Mouse (Mus musculus) cerebellum, adult 18-20 months (tissue): ENCODE measurements at regions not wholly inside any gene's neighbourhood (a gene's known extent, or its start where the extent isn't known, plus 50 kb on each side); places are given as distances from the start of the nearest gene placed in this dataset.
A peak's percentile ranks its signal among the peaks of the same experiment; 100 is the strongest.

Source experiments
- DNase-seq, 2 experiments: peaks; one replicate each; pipeline ENCODE4 v3.0.0; 2021

GRCm38 (mm10) chr10:120610076-120610475 is 133.8 kb upstream of the Hmga2 start:
- no peak for DNase-seq

GRCm38 (mm10) chr10:120604506-120604905 is 128.2 kb upstream of the Hmga2 start:
- DNase-seq = no peak

GRCm38 (mm10) chr10:120603167-120603566 is 126.9 kb upstream of the Hmga2 start:
- no peak for DNase-seq

- no peak for DNase-seq
These were observed 124.5 kb upstream of the Hmga2 start for GRCm38 (mm10) chr10:120600735-120601134.

DNA sequence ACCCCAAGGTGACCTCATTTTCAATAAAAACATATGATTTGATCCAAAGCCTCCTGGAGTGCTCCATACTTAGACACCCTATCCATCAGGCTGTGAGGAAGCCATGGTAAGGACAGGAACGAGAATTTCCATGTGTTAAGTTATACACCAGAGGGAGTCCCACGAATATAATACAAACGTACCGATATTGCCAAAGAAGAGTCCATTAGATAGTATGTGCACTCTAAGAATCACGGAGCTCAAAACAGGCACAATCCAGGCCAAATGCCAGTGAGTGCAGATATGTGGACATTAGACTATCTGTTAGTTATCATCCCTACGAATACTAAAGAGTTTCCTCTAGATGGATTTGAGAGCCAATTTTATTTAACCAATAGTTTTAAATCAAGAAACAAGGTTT is 123.3 kb upstream of the Hmga2 start:
- DNase-seq = no peak

DNA sequence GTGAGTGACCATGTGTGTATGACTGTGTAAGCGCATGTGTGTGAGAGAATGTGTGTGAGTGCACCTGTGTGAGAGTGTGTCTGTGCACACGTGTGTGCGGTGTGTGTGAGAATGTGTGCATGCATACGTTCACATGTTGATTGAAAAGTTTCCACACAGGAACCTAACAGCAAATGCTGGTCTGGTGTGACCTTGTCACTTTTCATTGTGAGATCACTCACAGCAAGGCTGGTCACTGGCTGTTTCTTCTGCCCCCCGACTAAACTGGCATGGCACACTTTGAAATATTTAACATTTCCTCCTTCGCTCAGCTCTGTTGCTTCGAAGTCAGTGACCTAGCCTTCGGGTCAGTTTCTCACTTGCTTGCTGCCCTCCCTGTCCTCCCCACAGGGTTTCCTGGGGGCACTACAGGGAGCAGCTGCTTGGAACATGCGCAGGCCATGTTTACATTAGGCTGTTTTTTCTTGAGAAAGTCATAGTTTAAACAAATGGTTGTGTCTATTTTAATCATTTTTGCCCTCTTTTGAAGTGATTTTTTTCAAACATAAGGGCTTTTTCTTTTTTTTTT is 121.1 kb upstream of the Hmga2 start:
- no peak for DNase-seq

DNA sequence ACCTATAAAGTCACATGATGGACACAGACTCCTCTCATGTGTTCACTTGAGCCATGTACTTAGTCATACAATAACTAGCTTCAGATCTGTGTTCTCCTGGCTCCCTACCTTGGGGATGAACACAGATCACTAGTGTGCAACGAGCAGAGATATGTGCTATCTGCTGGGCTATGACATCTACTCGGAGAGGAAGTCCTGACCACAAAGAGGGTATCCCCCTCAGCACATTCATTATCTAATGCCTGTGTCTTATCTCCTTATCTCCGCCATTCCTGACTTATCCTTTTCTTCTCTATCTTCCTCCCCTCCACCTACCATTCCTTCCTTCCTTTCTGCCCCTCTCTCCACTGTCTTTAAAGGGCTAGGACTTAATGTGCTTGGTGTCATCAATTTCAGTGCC is 118.9 kb upstream of the Hmga2 start:
- no peak for DNase-seq

GRCm38 (mm10) chr10:120593876-120594275 is 117.6 kb upstream of the Hmga2 start:
- DNase-seq = no peak

GRCm38 (mm10) chr10:120589659-120590058 is 113.4 kb upstream of the Hmga2 start:
- no peak for DNase-seq

DNA sequence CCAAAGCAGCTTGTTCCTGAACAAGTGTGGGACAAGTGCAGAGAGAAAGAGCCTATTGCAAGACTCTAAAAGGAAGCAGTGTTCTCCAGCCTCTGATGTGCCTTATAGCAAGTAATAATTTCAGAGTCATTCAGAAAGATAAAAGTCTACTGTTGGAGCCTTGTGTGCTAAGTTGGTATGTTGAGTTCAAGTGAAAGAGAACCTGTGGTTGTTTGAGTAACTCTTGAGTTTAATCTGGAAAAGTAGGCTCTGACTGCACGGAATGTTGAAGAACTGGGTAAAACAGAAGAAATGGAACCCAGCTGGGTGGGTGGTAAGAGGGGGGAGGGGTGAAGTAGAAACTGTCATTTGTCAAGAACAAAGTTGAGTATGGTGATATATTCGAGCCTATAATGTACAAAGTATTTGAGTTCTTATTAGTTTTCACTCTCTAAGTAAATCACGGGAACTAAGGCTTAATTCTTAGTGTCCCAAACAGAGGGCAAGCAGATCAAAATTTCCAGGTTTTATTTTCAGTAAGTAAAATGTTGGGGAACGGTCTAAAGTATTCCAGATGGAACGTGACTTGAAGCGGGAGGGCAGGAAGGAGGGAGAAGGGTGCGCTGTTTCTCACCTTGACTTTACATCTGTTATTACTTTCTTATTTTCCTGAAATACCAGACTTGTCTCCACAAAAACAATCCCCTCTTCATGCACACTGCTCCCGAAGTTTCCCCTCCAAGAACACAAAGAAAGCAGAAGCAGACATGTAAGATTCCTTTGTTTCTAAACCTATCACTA is 111.8 kb upstream of the Hmga2 start:
- DNase-seq = no peak

DNA sequence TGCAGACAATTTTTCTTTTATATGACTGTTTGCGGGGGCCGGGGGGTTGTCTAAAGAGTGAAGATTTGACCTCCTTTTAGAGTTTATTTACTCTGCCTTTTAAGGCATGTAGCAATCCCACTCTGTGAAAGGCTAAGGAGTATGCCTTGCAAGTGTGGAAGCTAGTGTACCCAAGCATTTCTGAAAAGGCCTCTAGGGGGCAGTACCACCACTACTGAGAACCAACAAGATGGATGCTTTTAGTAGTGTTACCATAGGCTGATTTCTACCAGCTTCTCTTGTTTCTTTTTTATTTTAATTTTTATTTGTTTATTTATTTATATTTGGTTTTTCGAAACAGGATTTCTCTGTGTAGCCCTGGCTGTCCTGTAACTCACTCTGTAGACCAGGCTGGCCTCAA is 110.9 kb upstream of the Hmga2 start:
- peak; percentile 28 to 40 for DNase-seq

DNA sequence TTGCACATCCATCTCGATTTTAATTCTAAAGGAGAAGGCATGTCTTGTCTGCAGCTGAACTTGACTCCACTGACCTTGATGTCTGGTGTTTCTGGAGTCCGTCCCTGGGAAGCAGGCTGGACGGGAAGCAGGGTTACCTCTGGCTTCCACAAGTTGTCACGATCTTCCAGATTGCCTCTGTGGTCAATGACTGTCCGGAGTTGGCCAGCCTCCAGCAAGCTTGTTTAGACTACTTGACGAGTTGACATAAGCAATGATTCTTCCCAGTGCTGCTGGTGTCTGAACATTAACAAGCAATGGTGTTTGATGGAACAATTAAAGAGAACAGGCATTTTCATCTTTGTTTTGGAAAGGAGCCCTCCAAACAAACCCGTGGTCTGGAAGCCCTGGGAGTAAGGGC is 106.2 kb upstream of the Hmga2 start:
- DNase-seq = no peak

- DNase-seq = no peak
These were observed 105.3 kb upstream of the Hmga2 start for GRCm38 (mm10) chr10:120581547-120581946.

DNA sequence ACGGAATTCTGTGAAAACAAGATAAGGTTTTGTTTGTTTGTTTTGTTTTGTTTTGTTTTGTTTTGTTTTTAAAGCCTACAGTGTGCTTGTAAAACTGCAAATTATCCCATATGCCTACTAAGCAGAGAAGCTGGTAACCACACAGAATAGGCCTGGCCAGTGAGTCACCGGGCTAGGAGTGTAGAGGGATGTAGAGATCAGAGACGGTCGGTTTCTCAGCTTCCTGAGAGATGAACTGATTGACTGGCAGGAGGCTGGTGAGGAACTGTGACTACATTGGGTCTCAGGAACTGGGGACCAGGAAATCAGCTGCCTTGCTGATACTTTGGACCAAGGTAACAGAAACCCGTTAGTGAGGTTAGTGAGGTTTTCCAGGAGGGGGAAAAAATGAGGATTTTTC is 100.6 kb upstream of the Hmga2 start:
- DNase-seq = no peak

DNA sequence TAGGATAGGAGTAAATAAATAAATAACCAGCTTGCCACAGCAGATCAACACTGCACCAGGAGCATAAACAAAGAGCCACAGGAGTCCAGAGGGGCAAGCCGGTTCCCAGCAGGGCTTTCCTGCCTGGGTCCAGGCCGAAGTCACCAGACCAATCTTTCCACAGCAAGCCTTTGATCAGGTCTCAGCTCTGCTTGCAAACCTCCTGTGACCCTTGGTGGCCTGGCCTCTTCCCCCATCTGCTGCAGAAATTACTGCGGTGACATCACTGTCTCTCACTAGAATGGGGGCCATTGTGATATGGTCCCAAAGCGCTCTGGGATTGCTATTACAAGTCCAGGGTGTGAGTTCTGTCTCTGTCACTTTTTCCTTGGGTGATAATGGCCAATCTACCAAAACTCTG is 99.9 kb upstream of the Hmga2 start:
- DNase-seq = no peak

DNA sequence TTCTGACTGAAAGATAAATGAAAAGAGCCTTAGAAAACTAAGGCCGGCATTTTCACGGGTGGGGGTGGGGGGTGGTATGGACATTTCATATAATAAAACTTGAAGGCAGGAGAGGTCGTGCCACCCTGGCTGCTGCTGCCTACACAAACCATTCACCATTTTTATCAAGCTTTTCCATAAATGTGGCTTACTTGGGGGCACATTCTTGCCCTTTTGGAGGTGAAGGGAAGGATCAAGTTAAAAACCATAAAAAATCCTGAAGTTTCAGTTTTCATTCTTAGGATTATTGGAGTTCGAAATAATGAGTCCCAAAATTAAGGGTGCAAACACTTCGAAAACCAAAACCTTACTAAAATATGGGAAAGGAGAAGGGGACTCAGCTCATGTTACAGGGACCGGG is 95.1 kb upstream of the Hmga2 start:
- DNase-seq = no peak

DNA sequence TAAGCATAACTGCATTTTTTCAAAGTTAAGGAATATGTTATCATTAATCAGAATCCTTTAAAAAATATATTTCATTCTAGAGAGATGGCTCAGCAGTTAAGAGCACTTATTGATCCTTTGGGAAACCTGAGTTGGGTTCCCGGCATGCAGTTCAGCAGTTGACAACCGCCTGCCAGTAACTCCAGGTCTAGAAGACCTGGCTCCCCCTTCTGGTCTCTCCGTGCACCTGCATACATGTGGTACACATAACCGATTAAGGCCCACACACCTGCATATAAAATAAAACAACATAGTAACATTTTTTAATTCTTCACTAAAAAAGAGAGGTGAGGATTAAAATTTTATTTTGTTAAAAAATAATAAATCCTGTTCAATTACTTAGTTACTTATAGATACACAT is 89.7 kb upstream of the Hmga2 start:
- DNase-seq = no peak

GRCm38 (mm10) chr10:120564859-120565258 is 88.6 kb upstream of the Hmga2 start:
- no peak for DNase-seq

- DNase-seq = no peak
These were observed 87.7 kb upstream of the Hmga2 start for GRCm38 (mm10) chr10:120563926-120564325.

DNA sequence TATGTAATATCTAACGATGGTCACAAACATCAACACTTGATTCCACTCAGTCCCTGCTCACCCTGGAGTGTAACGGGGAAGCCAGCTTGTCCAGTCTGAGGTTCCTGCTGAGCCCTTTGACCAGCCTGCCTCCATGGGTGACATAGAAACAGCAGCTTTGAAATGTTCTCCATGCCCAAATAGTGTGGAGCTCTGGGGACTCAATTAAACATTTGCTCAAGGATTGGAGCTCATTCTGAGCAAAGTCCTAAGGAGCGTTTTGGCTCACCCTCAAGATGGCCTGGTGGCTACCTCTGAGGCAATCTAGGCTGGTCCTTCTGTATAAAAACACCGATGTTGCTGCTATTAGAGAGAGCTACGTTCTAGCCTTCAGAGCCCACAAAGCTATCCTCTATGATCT is 85.6 kb upstream of the Hmga2 start:
- DNase-seq = no peak

GRCm38 (mm10) chr10:120557850-120558447 is 81.7 kb upstream of the Hmga2 start:
- no peak for DNase-seq

- DNase-seq = no peak
These were observed 79.8 kb upstream of the Hmga2 start for GRCm38 (mm10) chr10:120556116-120556515.

DNA sequence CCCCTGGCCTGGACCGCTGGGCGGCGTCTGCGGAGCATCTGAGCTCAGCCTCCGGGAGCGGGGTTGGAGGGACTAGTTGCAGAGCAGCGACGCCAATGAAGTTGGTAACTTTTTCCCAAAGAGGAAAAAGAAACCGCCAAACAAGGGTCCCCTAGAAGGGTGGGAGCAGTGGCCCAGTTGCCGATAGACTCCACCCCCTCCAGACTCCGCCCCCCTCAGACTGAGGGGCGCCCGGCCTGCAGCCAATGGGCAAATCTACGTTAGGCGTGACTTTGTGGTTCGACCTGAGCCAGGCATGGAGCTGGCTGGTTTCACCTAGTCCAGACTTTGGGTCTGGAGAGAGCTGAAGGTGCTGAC is 76.8 kb upstream of the Hmga2 start:
- no peak for DNase-seq

- no peak for DNase-seq
These were observed 76.2 kb upstream of the Hmga2 start for GRCm38 (mm10) chr10:120552341-120553096.
